Mouse (Mus musculus) adrenal gland, adult 8-10 months (tissue): Measurements from ENCODE around the gene Me1. TPM values are rescaled to one million over a fixed set of nuclear protein-coding genes. Genes with fewer than 3 reads are reported as not detected.
A peak's percentile ranks its signal among the peaks of the same experiment; 100 is the strongest.

Experiments
- DNase-seq: peaks from one replicate; pipeline ENCODE4 v3.0.0; 2022
- total RNA-seq, 4 experiments: library from RNA; stranded (reverse); gene quantifications; 2 replicates each; pipeline ENCODE4 v1.2.4; 2022

Gene Me1
- total RNA-seq = 1,000 to 10,000 TPM; 1,151 to 1,951 (median 1,592) TPM

GRCm38 (mm10) chr9:86695818-86696261, at the start of gene Me1:
TSS of gene Me1 (minus strand) at chr9:86695953.
- peak; percentile 61 for DNase-seq

- no peak for DNase-seq
Measured at GRCm38 (mm10) chr9:86744041-86744440, 48.3 kb upstream of the Me1 start.

- DNase-seq = peak; percentile 35
Measured at GRCm38 (mm10) chr9:86742959-86743911, 47.5 kb upstream of the Me1 start, which contains the start of gene Prss35. TSS of gene Prss35 (plus strand) at chr9:86743649.

- no peak for DNase-seq
Measured at GRCm38 (mm10) chr9:86739971-86740370, 44.2 kb upstream of the Me1 start.

- DNase-seq = no peak
Measured at GRCm38 (mm10) chr9:86738801-86739200, 43.0 kb upstream of the Me1 start.

GRCm38 (mm10) chr9:86738067-86738466, 42.3 kb upstream of the Me1 start:
- DNase-seq = peak; percentile 26

GRCm38 (mm10) chr9:86736991-86737390, 41.2 kb upstream of the Me1 start:
- no peak for DNase-seq

- no peak for DNase-seq
Measured at GRCm38 (mm10) chr9:86734795-86735194, 39.0 kb upstream of the Me1 start.

- no peak for DNase-seq
Measured at GRCm38 (mm10) chr9:86734357-86734756, 38.6 kb upstream of the Me1 start.

GRCm38 (mm10) chr9:86729811-86730210, 34.1 kb upstream of the Me1 start:
- no peak for DNase-seq

- no peak for DNase-seq
Measured at GRCm38 (mm10) chr9:86729084-86729483, 33.3 kb upstream of the Me1 start.

GRCm38 (mm10) chr9:86728214-86728814, 32.6 kb upstream of the Me1 start:
- DNase-seq = peak; percentile 59

GRCm38 (mm10) chr9:86726381-86726720, 30.6 kb upstream of the Me1 start:
- DNase-seq = no peak

- no peak for DNase-seq
Measured at GRCm38 (mm10) chr9:86725604-86726380, 30.0 kb upstream of the Me1 start.

- DNase-seq = no peak
Measured at GRCm38 (mm10) chr9:86725066-86725465, 29.3 kb upstream of the Me1 start.

GRCm38 (mm10) chr9:86720794-86721193, 25.0 kb upstream of the Me1 start:
- DNase-seq = no peak

GRCm38 (mm10) chr9:86720227-86720626, 24.5 kb upstream of the Me1 start:
- DNase-seq = no peak

- peak; percentile 65 for DNase-seq
Measured at GRCm38 (mm10) chr9:86717119-86717518, 21.4 kb upstream of the Me1 start.

- no peak for DNase-seq
Measured at GRCm38 (mm10) chr9:86716540-86716939, 20.8 kb upstream of the Me1 start.

GRCm38 (mm10) chr9:86714089-86714488, 18.3 kb upstream of the Me1 start:
- DNase-seq = no peak

GRCm38 (mm10) chr9:86712648-86713047, 16.9 kb upstream of the Me1 start:
- no peak for DNase-seq

GRCm38 (mm10) chr9:86710091-86710634, 14.4 kb upstream of the Me1 start:
- DNase-seq = no peak

- DNase-seq = peak; percentile 44
Measured at GRCm38 (mm10) chr9:86708921-86709320, 13.2 kb upstream of the Me1 start.
